Mouse (Mus musculus) cerebral cortex, adult 2 months (tissue): ENCODE data around the gene Zfp108.

Experiments
- WGBS: fragments of 180-500 bp; shearing (Covaris S2); methylation state at CpG from one replicate; pipeline ENCODE4 v1.1.7; 2018; 5-methylcytosine and 5-hydroxymethylcytosine counted together

Zfp108 gene

GRCm38 (mm10) chr7:24286090-24286489 lies 31.5 kb downstream of the Zfp108 start:
- WGBS: 57% methylated on average over 4 of the region's 4 CpGs

GRCm38 (mm10) chr7:24286916-24287315 lies 32.3 kb downstream of the Zfp108 start:
- WGBS: 84% methylated on average over 4 of the region's 4 CpGs

- 88% methylated on average over 5 of the region's 5 CpGs for WGBS
Measured at GRCm38 (mm10) chr7:24287670-24288069, 33.1 kb downstream of the Zfp108 start.

- WGBS: 58% methylated on average over 6 of the region's 6 CpGs
Measured at GRCm38 (mm10) chr7:24288512-24288911, 33.9 kb downstream of the Zfp108 start.

- WGBS: 96% methylated on average over 4 of the region's 4 CpGs
Measured at GRCm38 (mm10) chr7:24290106-24290693, 35.6 kb downstream of the Zfp108 start.

GRCm38 (mm10) chr7:24291387-24292090 lies 36.9 kb downstream of the Zfp108 start:
- WGBS: 93% methylated on average over 27 of the region's 27 CpGs

GRCm38 (mm10) chr7:24293061-24293851 lies 38.7 kb downstream of the Zfp108 start:
- 80% methylated on average over 12 of the region's 12 CpGs for WGBS

GRCm38 (mm10) chr7:24294763-24295162 lies 40.2 kb downstream of the Zfp108 start:
- WGBS: 93% methylated on average over 4 of the region's 4 CpGs

GRCm38 (mm10) chr7:24295376-24295775 lies 40.8 kb downstream of the Zfp108 start:
- WGBS: 95% methylated on average over 7 of the region's 7 CpGs

- WGBS: 94% methylated on average over 7 of the region's 7 CpGs
Measured at GRCm38 (mm10) chr7:24296386-24296785, 41.8 kb downstream of the Zfp108 start.

- 90% methylated on average over 15 of the region's 15 CpGs for WGBS
Measured at GRCm38 (mm10) chr7:24297361-24298095, 42.9 kb downstream of the Zfp108 start.

GRCm38 (mm10) chr7:24298635-24298972 lies 44.0 kb downstream of the Zfp108 start:
- 2% methylated on average over 12 of the region's 12 CpGs for WGBS

GRCm38 (mm10) chr7:24298973-24299708 lies 44.5 kb downstream of the Zfp108 start:
- under 1% methylated on average over 47 of the region's 47 CpGs for WGBS

GRCm38 (mm10) chr7:24299823-24300481 lies 45.4 kb downstream of the Zfp108 start:
- 4% methylated on average over 18 of the region's 18 CpGs for WGBS

- WGBS: 9% methylated on average over 13 of the region's 13 CpGs
Measured at GRCm38 (mm10) chr7:24300771-24301282, 46.2 kb downstream of the Zfp108 start, which contains the start of gene Zfp61. Gene Zfp61 (minus strand): TSS chr7:24301232.
